Mouse (Mus musculus): Measurements from ENCODE around the gene Olfr223. TPM values are rescaled to one million over a fixed set of nuclear protein-coding genes. Genes with fewer than 3 reads are reported as not detected.

The Olfr223 gene
- polyA plus RNA-seq (2015; fragmentation: Nextera tagmentation; extraction: Ambion mirVana), result not detected in 2 replicates

DNA sequence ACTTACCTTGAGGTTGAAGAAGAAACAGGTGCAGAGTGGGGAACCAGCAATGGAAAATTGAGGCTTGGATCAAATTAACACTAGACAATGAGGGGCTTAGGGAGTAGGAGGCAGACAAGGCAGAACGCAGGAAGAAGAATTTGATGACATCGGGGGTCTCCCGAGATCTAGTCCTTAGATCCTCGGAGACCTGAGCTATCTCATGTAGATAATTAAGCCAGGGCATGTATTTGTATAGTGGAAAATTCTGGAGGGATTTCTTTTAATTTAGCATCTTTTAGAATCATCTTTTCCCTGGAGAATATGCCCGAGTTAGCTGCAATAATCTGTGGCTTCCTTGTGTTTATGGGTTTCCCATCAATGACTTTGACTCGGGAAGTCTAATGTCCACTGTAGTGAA, at the start of gene Olfr223:
Gene Olfr223, minus strand, starts transcription at position 101 of the 400 bp plus-strand sequence.
- no peak for ATAC-seq
- 83% methylated on average over 6 of the region's 6 CpGs for WGBS
- Histone ChIP-seq H3K36me3 (no peaks in the 10 kb centered on the region), H3K4me3 (replicated peaks) (no peak within 1 kb of the TSS), H3K9ac (no peak within 1 kb of the TSS), H3K4me2 (replicated peaks) (no peak within 1 kb of the TSS), H3K4me1 (replicated peaks) (no peaks in the 10 kb centered on the region), H3K27me3 (replicated peaks) (no peaks in the 10 kb centered on the region), H3K9me3 (no peaks in the 10 kb centered on the region), H3K27ac (no peak within 1 kb of the TSS)

GRCm38 (mm10) chr11:59642420-59642819, 49.3 kb upstream of the Olfr223 start:
- H3K36me3 ChIP-seq, result no peaks in the 10 kb centered on the region
- H3K27me3 ChIP-seq (replicated peaks), result 0 out of 2 replicates have a peak, but pooled peaks cover 2% of the 10 kb centered on the region
- no peak overlapping the region for H3K9ac ChIP-seq
- no peak overlapping the region for H3K4me3 ChIP-seq (replicated peaks)
- no peaks in the 10 kb centered on the region for H3K9me3 ChIP-seq
- WGBS, result 81% methylated on average over 8 of the region's 8 CpGs
- no peaks in the 10 kb centered on the region for H3K4me1 ChIP-seq (replicated peaks)
- no peak overlapping the region for H3K4me2 ChIP-seq (replicated peaks)
- H3K27ac ChIP-seq, result no peak overlapping the region
- ATAC-seq, result no peak

DNA sequence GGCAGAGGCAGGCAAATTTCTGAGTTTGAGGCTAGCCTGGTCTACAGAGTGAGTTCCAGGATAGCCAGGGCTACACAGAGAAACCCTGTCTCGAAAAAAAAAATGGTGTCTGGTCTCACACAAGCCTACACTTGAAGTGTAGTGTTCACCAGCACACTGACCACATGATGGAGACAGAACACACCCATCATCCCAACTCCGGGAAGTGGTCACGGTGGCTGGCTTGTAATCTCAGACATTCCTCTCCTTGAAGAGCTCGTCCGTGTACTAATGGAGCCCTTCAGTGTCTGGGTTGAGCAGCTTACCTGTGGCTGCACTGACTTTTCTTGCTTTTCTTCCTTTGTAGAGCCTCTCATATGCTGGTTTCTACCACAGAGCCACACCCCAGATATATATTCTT, 48.1 kb upstream of the Olfr223 start:
- no peak overlapping the region for H3K9ac ChIP-seq
- no peaks in the 10 kb centered on the region for H3K4me1 ChIP-seq (replicated peaks)
- no peak overlapping the region for H3K4me2 ChIP-seq (replicated peaks)
- 62% methylated on average over 5 of the region's 5 CpGs for WGBS
- no peak overlapping the region for H3K4me3 ChIP-seq (replicated peaks)
- 0 out of 2 replicates have a peak, but pooled peaks cover 2% of the 10 kb centered on the region for H3K27me3 ChIP-seq (replicated peaks)
- ATAC-seq, result no peak
- no peak overlapping the region for H3K27ac ChIP-seq
- H3K9me3 ChIP-seq, result no peaks in the 10 kb centered on the region
- H3K36me3 ChIP-seq, result no peaks in the 10 kb centered on the region

DNA sequence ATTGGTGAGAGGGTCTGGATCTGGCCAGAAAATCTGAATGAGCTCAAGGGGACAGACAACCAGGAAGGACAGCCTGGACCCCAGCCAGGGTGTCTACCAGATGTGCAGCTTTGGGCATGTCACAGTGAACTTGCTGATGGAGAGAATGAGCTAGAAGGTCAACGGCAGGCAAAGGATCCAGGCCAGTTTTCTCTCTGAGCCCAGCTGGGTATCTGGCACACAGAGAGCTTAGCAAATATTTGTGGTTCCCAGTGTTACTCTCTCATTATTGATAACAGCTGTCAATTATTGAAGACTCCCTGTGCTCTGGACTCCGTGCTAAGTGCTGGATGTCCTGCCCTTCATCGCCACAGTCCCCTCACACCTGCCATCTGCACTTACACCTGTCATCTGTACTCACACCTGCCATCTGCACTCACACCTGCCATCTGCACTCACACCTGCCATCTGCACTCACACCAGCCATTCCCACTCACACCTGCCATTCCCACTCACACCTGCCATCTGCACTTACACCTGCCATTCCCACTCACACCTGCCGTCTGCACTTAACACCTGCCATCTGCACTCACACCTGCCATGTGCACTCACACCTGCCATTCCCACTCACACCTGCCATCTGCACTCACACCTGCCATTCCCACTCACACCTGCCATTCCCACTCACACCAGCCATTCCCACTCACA, 47.0 kb upstream of the Olfr223 start:
- no peak for ATAC-seq
- Histone ChIP-seq H3K4me3 (replicated peaks) (no peak overlapping the region), H3K36me3 (no peaks in the 10 kb centered on the region), H3K27ac (no peak overlapping the region), H3K4me1 (replicated peaks) (0 out of 2 replicates have a peak, but pooled peaks cover 4% of the 10 kb centered on the region), H3K9me3 (no peaks in the 10 kb centered on the region), H3K27me3 (replicated peaks) (0 out of 2 replicates have a peak, but pooled peaks cover 2% of the 10 kb centered on the region), H3K9ac (no peak overlapping the region), H3K4me2 (replicated peaks) (no peak overlapping the region)
- 53% methylated on average over 4 of the region's 4 CpGs for WGBS

DNA sequence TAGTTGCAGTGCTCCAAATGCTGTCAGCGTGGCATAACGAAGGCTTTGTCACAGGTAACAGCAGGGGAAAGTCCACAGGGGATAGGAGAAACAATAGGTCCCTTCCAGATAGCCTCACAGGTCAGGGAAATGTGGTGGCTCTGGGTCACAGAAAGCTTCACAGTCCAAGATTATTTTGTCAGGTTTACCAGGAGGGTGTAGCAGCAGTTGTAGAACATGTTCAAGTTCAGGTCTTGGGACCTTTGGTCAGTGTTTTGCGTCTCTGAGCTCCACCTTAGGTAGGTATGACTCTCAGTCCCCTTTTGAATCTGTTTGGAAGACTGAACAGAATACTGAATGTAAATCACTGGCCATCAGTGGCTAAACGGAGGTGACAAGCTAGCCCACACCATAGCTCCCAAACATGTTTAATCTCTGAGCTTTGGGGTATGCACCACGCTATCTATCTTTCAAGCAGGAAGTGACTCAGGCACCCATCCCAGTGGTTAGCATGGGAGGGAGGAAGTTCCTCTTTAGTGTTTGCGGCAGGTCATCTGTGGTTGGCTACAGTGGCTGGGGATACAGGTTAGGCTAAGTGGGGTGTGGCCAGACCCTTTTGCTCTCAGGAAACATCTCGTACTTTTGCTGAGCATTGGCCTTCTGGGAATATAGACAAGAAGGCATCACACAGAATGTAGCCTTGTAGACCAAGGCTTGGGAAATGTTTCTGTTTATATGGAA, 43.8 kb upstream of the Olfr223 start:
- WGBS, result 70% methylated on average over 7 of the region's 7 CpGs
- Histone ChIP-seq H3K27me3 (replicated peaks) (no peaks in the 10 kb centered on the region), H3K4me2 (replicated peaks) (no peak overlapping the region), H3K9ac (no peak overlapping the region), H3K36me3 (no peaks in the 10 kb centered on the region), H3K9me3 (no peaks in the 10 kb centered on the region), H3K4me1 (replicated peaks) (0 out of 2 replicates have a peak, but pooled peaks cover 4% of the 10 kb centered on the region), H3K4me3 (replicated peaks) (no peak overlapping the region), H3K27ac (no peak overlapping the region)
- ATAC-seq, result no peak

- no peak for ATAC-seq
- WGBS, result 78% methylated on average over 12 of the region's 12 CpGs
- no peaks in the 10 kb centered on the region for H3K27me3 ChIP-seq (replicated peaks)
- H3K36me3 ChIP-seq, result no peaks in the 10 kb centered on the region
- 0 out of 2 replicates have a peak, but pooled peaks cover 4% of the 10 kb centered on the region for H3K4me1 ChIP-seq (replicated peaks)
- no peaks in the 10 kb centered on the region for H3K9me3 ChIP-seq
- no peak overlapping the region for H3K27ac ChIP-seq
- H3K9ac ChIP-seq, result no peak overlapping the region
- H3K4me3 ChIP-seq (replicated peaks), result no peak overlapping the region
- H3K4me2 ChIP-seq (replicated peaks), result no peak overlapping the region
Measured at GRCm38 (mm10) chr11:59635821-59636694, 43.0 kb upstream of the Olfr223 start.

GRCm38 (mm10) chr11:59635251-59635795, 42.2 kb upstream of the Olfr223 start:
- no peaks in the 10 kb centered on the region for H3K27me3 ChIP-seq (replicated peaks)
- no peak overlapping the region for H3K4me3 ChIP-seq (replicated peaks)
- no peak overlapping the region for H3K4me2 ChIP-seq (replicated peaks)
- 68% methylated on average over 9 of the region's 9 CpGs for WGBS
- H3K4me1 ChIP-seq (replicated peaks), result 0 out of 2 replicates have a peak, but pooled peaks cover 4% of the 10 kb centered on the region
- H3K9ac ChIP-seq, result no peak overlapping the region
- no peak for ATAC-seq
- no peaks in the 10 kb centered on the region for H3K36me3 ChIP-seq
- no peaks in the 10 kb centered on the region for H3K9me3 ChIP-seq
- no peak overlapping the region for H3K27ac ChIP-seq

DNA sequence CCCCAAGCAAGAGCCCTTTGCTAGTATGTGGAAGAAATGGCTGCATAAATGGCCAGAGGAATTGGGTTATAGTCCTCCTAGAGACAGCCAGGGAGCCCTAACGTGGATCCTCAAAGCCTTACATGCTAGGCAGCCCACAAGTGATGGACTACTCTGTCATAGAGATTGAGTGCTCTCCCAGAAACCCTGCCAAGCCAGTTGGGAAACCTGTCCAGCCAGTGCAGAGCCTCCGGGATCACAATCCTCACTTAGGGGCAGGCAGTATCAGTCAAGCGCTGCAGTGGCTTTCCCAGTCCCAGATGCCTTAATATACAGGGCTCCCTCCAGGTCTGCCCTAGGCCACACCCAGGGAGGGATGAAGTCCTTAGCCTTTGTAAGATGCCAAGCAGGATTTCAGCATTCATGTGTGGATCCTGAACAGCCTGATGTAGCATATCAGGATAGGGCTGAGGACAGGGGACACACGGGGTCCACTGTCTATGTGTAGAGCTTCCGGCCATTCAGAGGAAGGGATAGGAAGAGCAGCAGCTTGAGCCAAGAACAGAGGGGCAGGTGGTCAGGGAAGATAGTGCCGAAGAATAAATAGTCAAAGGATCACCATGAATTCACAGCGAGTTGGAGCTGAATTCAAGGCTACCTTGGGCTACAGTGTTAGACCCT, 41.0 kb upstream of the Olfr223 start:
- 65% methylated on average over 7 of the region's 7 CpGs for WGBS
- Histone ChIP-seq H3K9me3 (no peaks in the 10 kb centered on the region), H3K9ac (no peak overlapping the region), H3K4me1 (replicated peaks) (0 out of 2 replicates have a peak, but pooled peaks cover 8% of the 10 kb centered on the region), H3K27ac (no peak overlapping the region), H3K4me2 (replicated peaks) (no peak overlapping the region), H3K4me3 (replicated peaks) (no peak overlapping the region), H3K36me3 (no peaks in the 10 kb centered on the region), H3K27me3 (replicated peaks) (no peaks in the 10 kb centered on the region)
- 0 out of 2 replicates have a peak, but pooled peaks have one; percentile 36 for ATAC-seq

GRCm38 (mm10) chr11:59633037-59633436, 39.9 kb upstream of the Olfr223 start:
- Histone ChIP-seq H3K36me3 (no peaks in the 10 kb centered on the region), H3K9ac (no peak overlapping the region), H3K27ac (no peak overlapping the region), H3K4me1 (replicated peaks) (0 out of 2 replicates have a peak, but pooled peaks cover 8% of the 10 kb centered on the region), H3K4me2 (replicated peaks) (no peak overlapping the region), H3K4me3 (replicated peaks) (no peak overlapping the region), H3K9me3 (no peaks in the 10 kb centered on the region), H3K27me3 (replicated peaks) (no peaks in the 10 kb centered on the region)
- 27% methylated on average over 5 of the region's 5 CpGs for WGBS
- no peak for ATAC-seq

DNA sequence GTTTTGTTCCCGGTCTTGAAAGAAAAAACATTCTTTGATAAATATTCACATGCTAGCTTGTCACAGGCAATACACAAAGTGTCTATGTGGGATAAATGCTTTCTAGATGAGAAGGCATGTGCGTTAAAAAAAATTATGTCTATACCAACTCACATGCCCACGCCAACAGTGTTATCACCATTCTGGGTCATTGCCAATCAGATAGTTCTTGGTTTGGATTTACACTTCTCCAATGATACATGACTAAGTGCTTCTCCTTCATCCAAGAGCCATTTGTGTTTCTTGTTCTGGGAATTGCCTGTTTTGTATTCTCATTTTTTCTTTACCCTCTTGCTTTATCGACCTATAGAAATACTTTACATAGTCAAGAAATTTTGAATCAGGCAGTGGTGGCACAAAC, 38.9 kb upstream of the Olfr223 start:
- WGBS, result 86% methylated on average over 4 of the region's 4 CpGs
- no peak overlapping the region for H3K9ac ChIP-seq
- ATAC-seq, result no peak
- no peaks in the 10 kb centered on the region for H3K36me3 ChIP-seq
- no peak overlapping the region for H3K4me2 ChIP-seq (replicated peaks)
- H3K4me3 ChIP-seq (replicated peaks), result no peak overlapping the region
- no peak overlapping the region for H3K27ac ChIP-seq
- no peaks in the 10 kb centered on the region for H3K9me3 ChIP-seq
- no peaks in the 10 kb centered on the region for H3K27me3 ChIP-seq (replicated peaks)
- H3K4me1 ChIP-seq (replicated peaks), result 0 out of 2 replicates have a peak, but pooled peaks cover 8% of the 10 kb centered on the region

- WGBS, result 51% methylated on average over 5 of the region's 5 CpGs
- ATAC-seq, result peak; percentile 36; the same call in 1 of the 2 replicates
Measured at GRCm38 (mm10) chr11:59629871-59630270, 36.8 kb upstream of the Olfr223 start.

More at GRCm38 (mm10) chr11:59629871-59630270, 36.8 kb upstream of the Olfr223 start:
- Histone ChIP-seq H3K9me3 (no peaks in the 10 kb centered on the region), H3K4me1 (replicated peaks) (0 out of 2 replicates have a peak, but pooled peaks cover 4% of the 10 kb centered on the region), H3K4me3 (replicated peaks) (no peak overlapping the region), H3K36me3 (no peaks in the 10 kb centered on the region), H3K27me3 (replicated peaks) (no peaks in the 10 kb centered on the region), H3K9ac (no peak overlapping the region), H3K27ac (no peak overlapping the region), H3K4me2 (replicated peaks) (no peak overlapping the region)
